Mouse (Mus musculus): ENCODE results near the gene Fezf1. TPM values are rescaled to one million over a fixed set of nuclear protein-coding genes. Genes with fewer than 3 reads are reported as not detected.

Gene Fezf1
- polyA plus RNA-seq, 1 experiment = not detected

GRCm38 (mm10) chr6:23243821-23244760 is 4.1 kb downstream of the Fezf1 start:
- Histone ChIP-seq H3K27ac (ENCODE audit: insufficient read depth, low read depth, low read length) (no peak overlapping the region), H3K4me1 (ENCODE audit: control insufficient read depth, insufficient read depth, low read length) (no peaks in the 10 kb centered on the region)
- 4% methylated on average over 15 of the region's 15 CpGs for WGBS

GRCm38 (mm10) chr6:23211499-23211898 is 36.7 kb downstream of the Fezf1 start:
- TF ChIP-seq CTCF (IDR thresholded peaks at IDR 0.05; ENCODE audit: insufficient read depth, low read depth, low read length) = no peak
- no peak for TF ChIP-seq POLR2A (IDR thresholded peaks at IDR 0.05; ENCODE audit: insufficient read depth, low read depth, low read length)
- H3K4me3 ChIP-seq (ENCODE audit: insufficient read depth, low read depth, low read length) = no peak overlapping the region
- WGBS = 53% methylated on average over 3 of the region's 3 CpGs
- no peak overlapping the region for H3K27ac ChIP-seq (ENCODE audit: insufficient read depth, low read depth, low read length)
- H3K4me1 ChIP-seq (ENCODE audit: control insufficient read depth, insufficient read depth, low read length) = no peaks in the 10 kb centered on the region

More at GRCm38 (mm10) chr6:23243821-23244760, 4.1 kb downstream of the Fezf1 start:
- TF ChIP-seq POLR2A (IDR thresholded peaks at IDR 0.05; ENCODE audit: insufficient read depth, low read depth, low read length) (no peak), CTCF (IDR thresholded peaks at IDR 0.05; ENCODE audit: insufficient read depth, low read depth, low read length) (no peak)
- H3K4me3 ChIP-seq (ENCODE audit: insufficient read depth, low read depth, low read length) = no peak overlapping the region

GRCm38 (mm10) chr6:23207791-23208190 is 40.4 kb downstream of the Fezf1 start:
- Histone ChIP-seq H3K4me3 (ENCODE audit: insufficient read depth, low read depth, low read length) (no peak overlapping the region), H3K27ac (ENCODE audit: insufficient read depth, low read depth, low read length) (no peak overlapping the region), H3K4me1 (ENCODE audit: control insufficient read depth, insufficient read depth, low read length) (no peaks in the 10 kb centered on the region)
- no peak for TF ChIP-seq CTCF (IDR thresholded peaks at IDR 0.05; ENCODE audit: insufficient read depth, low read depth, low read length)
- no peak for TF ChIP-seq POLR2A (IDR thresholded peaks at IDR 0.05; ENCODE audit: insufficient read depth, low read depth, low read length)
- 64% methylated on average over 4 of the region's 4 CpGs for WGBS

- 88% methylated on average over 11 of the region's 11 CpGs for WGBS
- TF ChIP-seq CTCF (IDR thresholded peaks at IDR 0.05; ENCODE audit: insufficient read depth, low read depth, low read length) = no peak
- TF ChIP-seq POLR2A (IDR thresholded peaks at IDR 0.05; ENCODE audit: insufficient read depth, low read depth, low read length) = no peak
- H3K27ac ChIP-seq (ENCODE audit: insufficient read depth, low read depth, low read length) = no peak overlapping the region
Observed at GRCm38 (mm10) chr6:23202630-23203029, 45.5 kb downstream of the Fezf1 start.

More at GRCm38 (mm10) chr6:23202630-23203029, 45.5 kb downstream of the Fezf1 start:
- H3K4me1 ChIP-seq (ENCODE audit: control insufficient read depth, insufficient read depth, low read length) = no peaks in the 10 kb centered on the region
- H3K4me3 ChIP-seq (ENCODE audit: insufficient read depth, low read depth, low read length) = no peak overlapping the region

Other genes starting within 250 kb of the Fezf1 start
- not detected in 2 replicates for gene Aass, start 115.4 kb downstream of the Fezf1 start, polyA plus RNA-seq (2012; ENCODE audit: insufficient read depth, insufficient read length, low replicate concordance, missing spikeins)

Measured in olfactory bulb, adult 2 months (tissue).